Mouse (Mus musculus) thymus, adult 2 months (tissue): ENCODE results near the gene Gm20388. TPM values are rescaled to one million over a fixed set of nuclear protein-coding genes. Genes with fewer than 3 reads are reported as not detected.

Source experiments
- DNase-seq: peaks from one replicate; pipeline ENCODE4 v3.0.0; 2021
- H3K27ac ChIP-seq: fragments of 200-500 bp; 2 replicates; pipeline ENCODE4 v1.5.1; 2012; ENCODE audit warnings: low read length, control low read depth; ENCODE audit not compliant: control insufficient read depth, insufficient read depth
- H3K27me3 ChIP-seq: fragments of 200-500 bp; 2 replicates; pipeline ENCODE4 v1.6.1; 2012; ENCODE audit warnings: mild to moderate bottlenecking, low read length, moderate library complexity, mixed read lengths; ENCODE audit not compliant: control insufficient read depth, insufficient read depth
- H3K36me3 ChIP-seq: fragments of 200-500 bp; 2 replicates; pipeline ENCODE4 v1.6.1; 2012; ENCODE audit warnings: mild to moderate bottlenecking, low read length, moderate library complexity; ENCODE audit not compliant: control insufficient read depth, insufficient read depth
- H3K4me1 ChIP-seq: fragments of 200-500 bp; replicated peaks from 2 replicates; pipeline ENCODE4 v1.6.1; 2012; ENCODE audit warnings: low read length; ENCODE audit not compliant: control insufficient read depth, insufficient read depth
- H3K4me3 ChIP-seq: fragments of 200-500 bp; 2 replicates; pipeline ENCODE4 v1.5.1; 2012; ENCODE audit warnings: mild to moderate bottlenecking, low read length, control low read depth, moderate library complexity; ENCODE audit not compliant: control insufficient read depth, insufficient read depth
- CTCF ChIP-seq: fragments of 200-500 bp; IDR thresholded peaks from 2 replicates; pipeline ENCODE4 v1.5.1; 2012; ENCODE audit warnings: mild to moderate bottlenecking, control low read depth, low read length, moderate library complexity, borderline replicate concordance; ENCODE audit not compliant: control insufficient read depth, poor library complexity, insufficient read depth; ENCODE audit errors: extremely low read depth
- POLR2A ChIP-seq: fragments of 200-500 bp; IDR thresholded peaks from 2 replicates; pipeline ENCODE4 v1.6.1; 2012; ENCODE audit warnings: mild to moderate bottlenecking, low read length, control low read depth, moderate library complexity; ENCODE audit not compliant: control insufficient read depth, poor library complexity, insufficient read depth; ENCODE audit errors: extremely low read depth
- WGBS: fragments of 180-500 bp; shearing (Covaris S2); methylation state at CpG from one replicate; pipeline ENCODE4 v1.1.7; 2018; 5-methylcytosine and 5-hydroxymethylcytosine counted together
- polyA plus RNA-seq: library from polyadenylated mRNA; depleted of rRNA; stranded (reverse); fragments of >200 nt; gene quantifications from 2 replicates; pipeline ENCODE4 v1.2.3, GENCODE M21; 2012

Gm20388 gene
- polyA plus RNA-seq, 1 experiment: 103 TPM

- WGBS: 92% methylated on average over 10 of the region's 10 CpGs
- peaks cover 5% of the 10 kb centered on the region; the same call in 1 of the 2 replicates for H3K4me1 ChIP-seq
Observed at GRCm38 (mm10) chr8:122658149-122658806, 2747.6 kb downstream of the Gm20388 start.

DNA sequence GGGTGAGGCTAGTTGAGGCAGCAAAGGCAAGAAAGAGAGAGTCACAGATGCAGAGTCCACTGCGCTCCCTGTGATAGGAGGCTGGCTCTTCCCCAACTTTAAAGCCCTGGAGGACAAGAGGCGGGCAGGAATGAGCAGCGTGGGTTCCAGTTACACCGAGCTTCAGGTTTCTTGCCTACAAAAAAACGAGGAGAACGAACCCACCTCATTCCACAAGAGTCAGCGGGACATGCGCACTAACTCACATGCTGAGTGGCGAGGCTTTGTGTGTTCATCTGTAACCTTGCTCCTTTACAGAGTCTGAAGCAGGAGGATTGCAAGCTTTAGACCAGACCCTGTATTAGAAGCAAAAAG is 2748.1 kb downstream of the Gm20388 start:
- H3K4me1 ChIP-seq: peaks cover 10% of the 10 kb centered on the region; the same call in 1 of the 2 replicates
- peaks cover 5% of the 10 kb centered on the region; the same call in 1 of the 2 replicates for H3K36me3 ChIP-seq
- no peak for TF ChIP-seq CTCF
- TF ChIP-seq POLR2A: no peak
- DNase-seq: no peak
- no peak overlapping the region for H3K4me3 ChIP-seq
- H3K27me3 ChIP-seq: no peaks in the 10 kb centered on the region
- H3K27ac ChIP-seq: no peak overlapping the region
- WGBS: 92% methylated on average over 9 of the region's 9 CpGs

More at GRCm38 (mm10) chr8:122658149-122658806, 2747.6 kb downstream of the Gm20388 start:
- H3K36me3 ChIP-seq: peaks cover 5% of the 10 kb centered on the region; the same call in 1 of the 2 replicates
- no peak for TF ChIP-seq CTCF
- no peak for TF ChIP-seq POLR2A
- no peak overlapping the region for H3K4me3 ChIP-seq
- no peak overlapping the region for H3K27ac ChIP-seq
- H3K27me3 ChIP-seq: no peaks in the 10 kb centered on the region
- no peak for DNase-seq

- no peaks in the 10 kb centered on the region for H3K27me3 ChIP-seq
- DNase-seq: no peak
- peaks cover 5% of the 10 kb centered on the region; the same call in 1 of the 2 replicates for H3K36me3 ChIP-seq
- TF ChIP-seq CTCF (peak; percentile 76; the same call in 1 of the 2 replicates), POLR2A (no peak)
- no peak overlapping the region for H3K4me3 ChIP-seq
- H3K4me1 ChIP-seq: peaks cover 22% of the 10 kb centered on the region
- 88% methylated on average over 2 of the region's 2 CpGs for WGBS
- H3K27ac ChIP-seq: no peak overlapping the region
Observed at GRCm38 (mm10) chr8:122660022-122660421, 2749.4 kb downstream of the Gm20388 start.

GRCm38 (mm10) chr8:122661138-122661537 is 2750.5 kb downstream of the Gm20388 start:
- 58% methylated on average over 7 of the region's 7 CpGs for WGBS
- no peak for TF ChIP-seq CTCF
- TF ChIP-seq POLR2A: no peak
- no peak overlapping the region for H3K27ac ChIP-seq

DNA sequence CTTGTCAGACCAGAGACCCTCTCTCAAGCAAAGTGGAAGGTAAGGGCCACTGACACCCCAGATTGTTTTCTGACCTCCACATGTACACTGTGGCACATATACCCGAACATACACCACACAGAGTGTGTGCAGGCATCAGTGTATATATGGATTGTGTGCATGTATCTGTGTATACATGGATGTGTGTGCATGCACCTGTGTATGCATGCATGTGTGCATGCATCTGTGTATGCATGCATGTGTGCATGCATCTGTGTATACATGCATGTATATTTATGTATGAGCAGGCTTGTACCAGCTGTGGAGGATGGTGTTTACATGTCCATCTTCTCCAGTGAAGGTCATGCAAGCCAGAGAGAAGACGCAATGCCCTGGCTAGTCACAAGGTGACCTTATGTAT is 2751.3 kb downstream of the Gm20388 start:
- H3K36me3 ChIP-seq: peaks cover 5% of the 10 kb centered on the region; the same call in 1 of the 2 replicates
- TF ChIP-seq CTCF: no peak
- TF ChIP-seq POLR2A: no peak
- peaks cover 40% of the 10 kb centered on the region for H3K4me1 ChIP-seq
- no peaks in the 10 kb centered on the region for H3K27me3 ChIP-seq
- WGBS: 89% methylated on average over 2 of the region's 2 CpGs
- no peak overlapping the region for H3K27ac ChIP-seq
- H3K4me3 ChIP-seq: no peak overlapping the region
- no peak for DNase-seq

More at GRCm38 (mm10) chr8:122661138-122661537, 2750.5 kb downstream of the Gm20388 start:
- H3K27me3 ChIP-seq: no peaks in the 10 kb centered on the region
- H3K4me3 ChIP-seq: no peak overlapping the region
- H3K36me3 ChIP-seq: peaks cover 5% of the 10 kb centered on the region; the same call in 1 of the 2 replicates
- H3K4me1 ChIP-seq: peaks cover 32% of the 10 kb centered on the region
- no peak for DNase-seq

- H3K4me1 ChIP-seq: peaks cover 52% of the 10 kb centered on the region
- H3K27ac ChIP-seq: no peak overlapping the region
- no peak for DNase-seq
- WGBS: 44% methylated on average over 3 of the region's 3 CpGs
- H3K27me3 ChIP-seq: no peaks in the 10 kb centered on the region
- no peak for TF ChIP-seq CTCF
- H3K4me3 ChIP-seq: no peak overlapping the region
- peaks cover 5% of the 10 kb centered on the region; the same call in 1 of the 2 replicates for H3K36me3 ChIP-seq
Observed at GRCm38 (mm10) chr8:122663106-122663505, 2752.5 kb downstream of the Gm20388 start.
